Mouse (Mus musculus) T-cell, adult 66 days (primary cell): Measurements from ENCODE around the gene Fyb2. TPM values are rescaled to one million over a fixed set of nuclear protein-coding genes. Genes with fewer than 3 reads are reported as not detected.

Source experiments
- total RNA-seq, 2 experiments: library from RNA; stranded (reverse); gene quantifications; 3 replicates in 1 of 2; 4 replicates in 1 of 2; pipeline ENCODE4 v1.2.4; 2023

Fyb2 gene
- total RNA-seq, result not detected

GRCm38 (mm10) chr4:104913291-104914129, at the start of gene Fyb2:
Fyb2 (plus strand) TSS chr4:104913456.

GRCm38 (mm10) chr4:104876323-104876722, 36.9 kb upstream of the Fyb2 start, which contains the start of gene C8a:
C8a (minus strand) TSS chr4:104876398.

Other genes with a start within 250 kb of the Fyb2 start
- gene C8b, start 147.1 kb upstream of the Fyb2 start, total RNA-seq, result not detected
- gene Gm17662, start 56.1 kb upstream of the Fyb2 start, total RNA-seq, result not detected
- not detected for gene C8a, start 37.1 kb upstream of the Fyb2 start, total RNA-seq
- not detected for gene Prkaa2, start 196.4 kb downstream of the Fyb2 start, total RNA-seq
- gene Plpp3, start 243.9 kb downstream of the Fyb2 start, total RNA-seq, result under 1 TPM in 1 of 2 experiments, not detected in 1; 0.84 TPM